Mouse (Mus musculus): ENCODE data around the gene Tanc1.

Gene Tanc1

DNA sequence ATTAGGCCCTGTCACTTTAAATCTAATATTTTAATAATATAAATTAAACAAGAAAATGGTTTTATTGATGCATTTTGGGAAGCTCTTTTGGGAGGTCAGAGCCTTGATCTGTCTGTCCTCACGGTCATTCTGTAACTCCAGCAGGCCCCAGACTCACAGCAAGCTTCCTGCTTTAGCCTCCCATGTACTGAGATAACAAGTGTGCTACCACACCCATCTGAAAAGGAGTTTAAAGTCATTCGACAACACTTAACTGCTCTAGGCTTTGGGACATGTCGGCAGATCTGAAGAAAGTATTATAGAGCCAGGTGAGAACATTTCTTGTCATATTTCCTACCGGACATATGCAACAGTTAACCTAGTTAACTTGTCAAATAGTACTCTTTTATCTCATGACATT, 69.3 kb downstream of the Tanc1 start:
- DNase-seq (ENCODE audit: low spot score) = no peak

DNA sequence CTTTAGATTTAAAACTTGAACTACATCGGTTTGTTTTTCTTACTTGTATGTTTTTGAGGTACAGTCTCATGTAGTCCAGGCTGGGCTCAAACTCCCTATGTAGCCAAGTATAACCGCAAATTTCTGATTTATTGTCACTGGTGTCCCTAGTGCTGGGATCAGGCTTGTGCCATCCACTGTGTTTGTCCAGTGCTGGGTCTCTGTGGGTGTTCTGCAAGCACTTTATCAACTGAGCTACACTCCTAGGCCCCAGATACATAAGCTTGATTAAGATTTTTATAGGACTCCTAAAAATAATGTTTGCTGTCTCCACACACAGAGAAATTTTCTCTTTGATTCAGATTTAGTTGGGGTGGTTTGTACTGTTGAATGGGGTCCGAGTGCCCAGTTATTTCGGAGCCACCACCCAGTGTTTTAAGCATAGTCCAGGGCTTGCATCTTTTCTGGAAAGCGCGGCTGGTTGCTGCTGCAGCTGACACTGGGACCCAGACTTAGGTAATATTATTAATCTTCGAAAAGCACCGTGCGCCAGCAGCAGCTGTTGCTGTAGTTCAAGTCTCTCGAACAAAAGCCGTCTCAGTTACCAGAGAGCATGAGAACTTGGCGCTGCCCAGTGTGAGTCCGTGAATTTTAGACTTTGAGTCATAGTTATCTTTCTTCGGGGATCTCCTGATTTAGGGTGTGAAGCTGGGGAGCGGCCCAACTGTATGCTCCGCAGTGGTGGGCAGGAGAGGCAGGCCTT, 73.2 kb downstream of the Tanc1 start:
- DNase-seq (ENCODE audit: low spot score) = no peak

DNA sequence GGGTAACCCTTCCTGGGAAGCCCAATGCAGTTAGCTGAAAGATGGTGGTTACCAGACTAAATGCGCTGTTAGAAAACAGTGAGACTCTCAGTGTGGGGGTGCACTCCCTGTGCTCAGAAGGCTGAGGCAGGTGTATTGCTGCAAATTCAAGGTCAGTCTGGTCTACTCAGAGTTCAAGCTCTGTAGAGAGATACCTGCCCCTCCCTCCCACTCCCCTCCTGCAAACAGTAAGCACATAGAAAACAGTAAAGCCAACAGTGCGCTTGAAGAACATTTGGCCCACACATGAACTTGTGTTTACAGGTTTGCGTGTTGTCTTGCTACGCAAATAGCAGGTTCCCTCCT, 73.7 kb downstream of the Tanc1 start:
- no peak for DNase-seq (ENCODE audit: low spot score)

DNA sequence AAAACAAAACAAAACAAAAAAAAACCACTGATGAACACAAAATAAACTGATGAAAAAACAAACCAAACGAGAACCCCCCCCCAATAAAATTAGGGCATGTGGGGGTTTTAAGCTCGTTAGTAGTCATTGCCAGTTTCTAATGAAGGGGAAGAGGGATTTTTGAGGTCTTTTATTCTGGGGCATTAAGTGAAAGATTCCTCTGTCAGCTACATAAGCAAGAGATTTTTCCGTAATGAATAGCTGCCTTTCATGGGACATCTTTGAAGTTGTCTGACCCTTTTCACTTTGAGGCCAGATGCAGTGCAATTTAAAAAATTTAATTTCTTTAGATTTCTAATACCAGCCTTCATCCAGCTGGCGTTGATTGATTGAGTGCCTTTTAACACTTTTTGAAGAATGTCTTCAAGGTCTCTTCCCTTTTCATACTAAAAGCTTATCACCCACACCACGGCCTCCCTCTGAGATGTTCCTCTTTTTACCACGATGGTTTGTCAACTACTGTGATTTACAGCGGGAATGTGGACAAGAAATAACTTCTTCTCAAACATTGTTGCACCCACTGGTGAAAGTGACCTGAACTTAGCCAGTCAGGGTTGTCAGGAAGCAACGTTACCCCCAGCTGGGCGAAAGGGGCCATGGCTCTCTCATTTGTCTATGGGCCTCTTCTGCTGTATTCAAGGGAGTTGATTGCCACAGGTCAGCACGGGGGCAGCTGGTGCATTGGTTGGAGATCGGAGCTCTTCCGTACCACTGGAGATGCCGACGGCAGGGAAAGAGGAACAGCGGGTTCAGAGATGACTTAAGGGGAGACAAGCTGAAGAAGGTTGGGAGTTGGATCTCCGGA, 76.6 kb downstream of the Tanc1 start:
- peak; percentile 52 for DNase-seq (ENCODE audit: low spot score)

DNA sequence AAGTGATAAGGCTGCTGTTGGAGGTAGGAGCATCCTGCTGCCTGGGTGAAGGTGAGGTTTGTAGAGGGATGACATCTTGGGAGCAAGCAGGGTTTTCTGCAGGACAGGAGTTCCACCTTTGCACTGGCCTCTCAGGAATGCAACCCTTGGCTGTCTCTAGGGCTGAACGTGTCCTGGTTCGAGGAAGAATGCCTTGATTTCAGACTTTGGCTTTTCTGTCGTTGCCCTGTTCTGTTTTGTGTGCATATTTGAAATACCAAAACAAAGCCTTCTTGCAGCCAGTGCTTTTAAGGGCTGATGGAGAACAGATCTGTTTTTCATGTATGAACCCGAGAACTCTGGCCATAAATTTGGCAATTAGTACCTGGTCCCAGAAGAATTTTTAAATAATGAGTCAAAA, 79.3 kb downstream of the Tanc1 start:
- no peak for DNase-seq (ENCODE audit: low spot score)

DNA sequence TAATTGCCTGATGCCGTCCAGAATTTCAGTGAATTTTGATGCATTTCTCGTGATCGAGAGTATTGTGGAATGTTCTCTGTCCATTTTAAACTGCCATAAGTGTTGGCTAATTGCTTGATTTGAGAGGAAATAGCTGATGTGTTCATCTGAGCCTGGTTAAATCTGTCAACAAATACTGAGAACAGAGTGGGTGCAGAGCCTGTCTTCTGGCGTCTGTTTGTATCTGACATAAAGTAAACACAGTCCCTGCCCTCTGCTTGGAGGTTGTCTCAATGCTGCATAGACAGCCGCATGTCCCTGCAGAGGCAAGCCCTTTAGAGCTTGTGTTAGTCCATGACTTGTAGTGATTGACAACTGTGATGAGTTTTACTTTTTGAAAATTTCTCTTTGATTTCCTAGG, 81.6 kb downstream of the Tanc1 start:
- no peak for DNase-seq (ENCODE audit: low spot score)

DNA sequence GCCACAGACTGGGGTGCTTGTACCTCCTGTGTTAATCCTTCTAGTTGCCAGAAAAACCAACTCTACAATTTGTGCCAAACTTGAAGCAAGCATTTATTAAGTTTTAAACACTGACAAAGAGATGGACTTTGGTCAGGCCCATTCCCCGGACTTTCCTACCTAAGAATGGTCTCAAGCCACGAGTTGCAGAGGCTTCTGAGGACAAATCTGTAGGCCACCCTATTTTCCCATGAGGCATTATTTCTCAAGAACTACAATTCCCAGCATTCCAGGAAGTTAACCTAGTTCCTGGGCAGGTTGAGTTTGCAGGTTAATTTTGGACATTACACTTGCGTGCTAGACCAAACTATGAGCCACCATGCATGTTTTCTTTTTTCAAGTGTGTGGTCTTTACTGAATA, 85.3 kb downstream of the Tanc1 start:
- DNase-seq (ENCODE audit: low spot score) = no peak

DNA sequence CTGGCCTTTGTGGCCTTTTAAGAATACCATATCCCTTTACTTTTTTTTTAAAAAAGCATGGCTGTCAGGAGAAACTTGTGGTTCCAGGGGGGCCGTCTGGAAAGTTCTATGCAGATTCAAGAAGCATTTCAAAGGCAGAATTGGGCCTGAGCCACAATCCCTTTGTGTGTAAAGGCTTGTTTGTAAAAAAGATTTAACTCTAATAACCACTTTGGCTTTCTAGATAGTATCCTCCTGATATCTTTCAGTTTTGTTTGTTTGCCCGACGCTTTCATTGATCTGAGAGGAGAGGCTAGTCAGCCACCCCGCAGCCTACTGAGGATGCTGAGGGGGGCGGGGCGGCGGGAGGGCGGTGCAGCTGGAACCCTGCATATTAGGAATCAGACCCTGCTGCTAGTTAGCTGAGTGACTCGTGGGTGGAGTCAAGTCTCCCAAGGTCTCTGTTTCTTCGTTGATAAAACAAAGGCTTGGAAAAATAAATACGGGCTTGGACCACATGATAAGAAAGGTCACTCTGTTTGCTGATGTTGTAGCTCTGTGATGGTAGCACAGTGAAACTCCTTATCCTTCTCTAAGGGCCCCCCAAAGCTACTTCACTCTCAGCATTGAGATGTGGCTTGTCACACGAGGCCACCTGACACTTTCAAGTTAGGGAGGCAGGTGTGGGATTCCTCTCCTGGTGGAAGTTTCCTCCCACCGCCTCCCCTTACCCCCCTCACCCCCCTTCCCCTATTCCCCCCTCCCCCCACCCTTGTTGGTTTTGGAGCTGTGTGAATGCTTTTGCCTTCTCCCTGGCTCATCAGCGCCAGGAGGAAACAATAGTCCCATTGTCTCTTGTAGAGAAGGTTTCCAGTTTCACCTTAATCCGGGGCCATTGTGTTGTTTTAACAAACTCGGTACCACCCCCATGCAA, 86.1 kb downstream of the Tanc1 start:
- peak; percentile 82 for DNase-seq (ENCODE audit: low spot score)

DNA sequence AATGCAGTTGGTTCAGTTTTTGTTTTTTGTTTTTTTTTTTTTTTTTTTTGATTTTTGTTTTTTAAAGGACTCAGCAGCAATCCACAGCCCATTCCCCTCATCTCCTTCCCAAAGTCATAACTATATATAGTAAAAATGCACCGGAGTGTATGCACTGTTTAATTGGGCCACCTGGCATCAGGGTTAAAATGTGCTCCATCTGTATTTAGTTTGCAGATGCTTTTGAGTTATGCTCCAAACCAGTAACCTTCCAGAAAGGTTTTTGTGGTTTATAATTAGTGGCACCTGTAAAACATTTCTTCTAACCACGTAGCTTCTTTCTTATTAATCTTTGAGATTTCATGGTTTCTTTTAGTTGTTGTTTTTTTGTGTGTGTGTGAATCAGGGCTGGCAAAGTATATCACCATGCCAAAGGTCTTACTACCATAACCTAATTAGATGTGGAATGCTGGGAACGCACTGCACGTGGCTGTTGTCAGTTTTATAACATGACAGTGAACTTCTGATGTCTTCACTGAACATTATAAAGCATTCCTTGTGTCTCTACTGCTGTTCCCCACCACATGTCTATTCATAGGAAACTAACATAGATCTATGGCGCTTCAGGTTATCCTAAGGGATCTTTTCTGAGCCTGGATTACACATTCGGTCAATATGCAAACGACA, 86.9 kb downstream of the Tanc1 start:
- DNase-seq (ENCODE audit: low spot score) = peak; percentile 47

DNA sequence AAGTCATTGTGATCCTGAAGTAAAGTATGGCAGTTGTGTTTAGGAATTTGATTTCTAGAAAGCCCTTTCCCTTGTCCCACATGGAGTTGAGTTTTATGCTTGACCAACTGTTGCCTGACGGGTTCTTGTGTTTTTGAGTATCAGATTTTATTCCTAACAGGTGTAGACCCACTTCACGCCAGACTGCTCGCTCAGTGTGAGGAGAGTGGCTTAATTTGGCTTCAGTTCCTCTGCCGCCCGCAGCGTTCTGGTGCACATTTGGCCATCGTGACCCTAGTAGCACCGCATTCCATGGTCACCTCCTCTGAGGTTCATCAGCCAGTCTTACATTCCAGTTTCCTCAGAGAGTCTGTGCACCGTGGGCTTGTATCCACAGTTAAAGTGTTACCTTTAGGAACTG, 88.1 kb downstream of the Tanc1 start:
- no peak for DNase-seq (ENCODE audit: low spot score)

DNA sequence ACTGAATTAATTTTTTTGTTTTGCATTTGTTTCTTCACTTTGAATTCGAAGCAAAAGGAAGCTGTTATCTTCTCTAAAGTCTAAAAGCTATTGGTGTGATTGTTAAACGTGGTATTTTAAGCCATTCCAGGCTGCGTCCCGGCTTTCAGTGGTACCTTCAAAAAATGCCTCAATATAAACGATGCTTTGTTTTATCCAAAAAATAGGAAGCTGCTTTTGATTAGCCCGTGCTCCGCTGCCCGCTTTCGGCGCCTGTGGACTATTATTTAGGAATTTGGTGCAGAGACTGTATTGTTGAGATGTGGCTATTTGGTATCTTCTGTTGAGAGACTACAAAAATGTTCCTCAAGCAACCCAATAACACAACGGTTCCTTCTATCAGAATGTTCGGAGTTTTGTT, 93.4 kb downstream of the Tanc1 start:
- DNase-seq (ENCODE audit: low spot score) = no peak

DNA sequence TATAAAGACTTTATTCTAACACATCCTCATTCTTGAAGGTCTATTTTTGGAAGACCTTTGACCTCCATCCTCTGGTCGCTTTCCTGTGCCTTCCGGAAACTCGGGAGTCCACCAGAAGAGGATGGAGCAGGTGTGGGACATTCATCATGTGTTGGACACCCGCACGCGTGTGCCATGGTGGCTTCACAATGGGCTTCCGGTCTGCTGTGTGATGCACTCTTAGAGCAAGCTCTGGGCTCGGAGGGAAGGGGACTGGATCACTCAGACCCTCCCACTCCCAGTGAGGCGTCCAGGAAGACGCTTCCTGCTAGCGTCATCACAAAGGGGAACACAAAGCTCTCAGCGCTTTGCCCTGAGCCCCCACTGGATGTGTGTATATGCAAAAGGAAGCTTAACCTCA, 95.0 kb downstream of the Tanc1 start:
- no peak for DNase-seq (ENCODE audit: low spot score)

DNA sequence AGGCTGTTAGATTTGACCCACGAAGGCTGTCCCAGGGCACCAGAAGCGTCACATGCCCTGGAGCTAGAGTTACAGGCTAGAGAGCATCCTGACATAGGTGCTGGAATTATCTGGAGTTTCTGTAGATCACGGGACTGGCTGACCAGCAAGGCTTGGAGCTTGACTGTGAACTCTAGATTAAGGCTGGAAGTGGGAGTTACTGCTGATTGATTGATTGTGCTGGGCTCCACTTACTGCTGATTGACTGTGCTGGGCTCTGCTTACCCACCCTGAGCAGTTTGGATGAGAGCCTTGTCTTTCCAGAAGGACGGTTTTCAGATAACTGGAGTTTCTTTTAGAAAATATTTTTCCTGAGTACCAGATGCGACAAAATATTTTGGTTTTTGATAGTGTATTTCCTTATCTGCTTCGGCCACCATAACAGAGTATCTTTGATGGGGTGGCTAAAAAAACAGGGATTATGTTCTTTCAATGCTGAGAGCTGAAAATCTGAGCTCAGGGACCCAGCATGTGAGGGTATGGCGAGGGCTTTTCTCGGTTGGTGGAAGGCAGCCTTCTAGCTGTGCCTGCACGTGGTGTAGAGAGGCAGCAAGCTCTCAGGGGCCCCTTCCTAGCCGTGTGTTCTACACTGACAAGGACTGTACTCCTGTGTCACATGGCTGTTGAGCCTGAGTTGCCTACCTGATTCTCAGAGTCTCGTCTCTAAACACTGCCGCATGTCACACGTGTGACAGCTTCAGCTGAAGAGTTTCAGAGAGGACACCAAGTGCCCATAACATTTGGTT, 96.3 kb downstream of the Tanc1 start:
- no peak for DNase-seq (ENCODE audit: low spot score)

DNA sequence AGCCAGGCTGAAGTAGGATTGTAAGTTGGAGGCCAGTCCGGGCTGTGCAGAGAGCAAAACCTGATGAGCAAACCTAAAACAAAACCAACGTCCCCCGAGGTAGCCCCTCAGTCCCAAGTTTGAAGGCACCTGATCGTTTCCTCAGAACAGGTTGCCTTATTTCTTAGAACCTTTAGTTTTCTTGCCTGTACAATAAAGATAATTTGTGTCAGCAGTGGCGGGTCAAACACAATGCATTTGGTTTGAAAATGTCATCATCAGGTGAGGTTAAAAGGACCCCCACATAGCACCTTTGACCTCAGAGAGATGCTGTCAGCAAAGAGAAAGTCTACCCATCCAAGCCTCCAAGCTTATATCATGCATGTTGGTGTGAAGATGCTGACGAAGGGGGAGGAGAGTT, 98.9 kb downstream of the Tanc1 start:
- no peak for DNase-seq (ENCODE audit: low spot score)

DNA sequence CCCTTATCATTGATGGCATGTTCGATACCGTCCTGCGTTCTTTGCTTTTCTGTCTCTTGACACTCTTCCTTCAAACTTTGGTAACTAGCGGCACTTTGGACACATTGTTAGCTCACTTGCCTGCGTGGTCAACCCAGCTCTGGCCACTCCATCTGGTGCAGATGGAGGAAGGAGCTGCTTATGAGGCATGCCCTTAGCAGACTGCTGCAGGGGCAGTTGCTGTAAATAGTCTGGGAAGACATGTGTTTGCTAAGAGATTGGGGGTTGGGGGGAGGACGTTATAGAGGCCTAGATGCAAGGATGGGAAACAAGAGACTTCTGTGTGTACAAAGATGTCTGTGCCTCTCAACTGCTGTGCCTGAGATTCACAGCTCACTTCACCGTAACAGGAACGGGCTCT, 100.2 kb downstream of the Tanc1 start:
- no peak for DNase-seq (ENCODE audit: low spot score)

DNA sequence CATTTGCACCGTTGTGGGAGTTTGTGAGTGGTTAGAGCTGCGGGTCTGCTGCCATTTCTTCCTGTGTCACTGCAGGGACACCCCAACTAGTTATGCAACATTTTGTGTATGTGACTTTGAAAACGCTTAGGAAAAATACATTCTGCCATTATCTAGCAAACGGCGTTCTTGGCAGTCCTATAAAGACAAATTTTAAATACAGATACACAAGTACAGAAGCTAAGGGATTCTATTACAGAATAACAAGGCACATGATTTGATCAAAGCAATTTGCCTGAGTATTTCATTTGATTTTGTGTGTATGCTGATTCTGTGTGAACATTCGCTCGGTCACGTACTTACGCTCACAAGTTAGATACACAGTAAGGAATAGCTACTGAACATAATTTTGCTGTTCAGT, 100.6 kb downstream of the Tanc1 start:
- DNase-seq (ENCODE audit: low spot score) = no peak

DNA sequence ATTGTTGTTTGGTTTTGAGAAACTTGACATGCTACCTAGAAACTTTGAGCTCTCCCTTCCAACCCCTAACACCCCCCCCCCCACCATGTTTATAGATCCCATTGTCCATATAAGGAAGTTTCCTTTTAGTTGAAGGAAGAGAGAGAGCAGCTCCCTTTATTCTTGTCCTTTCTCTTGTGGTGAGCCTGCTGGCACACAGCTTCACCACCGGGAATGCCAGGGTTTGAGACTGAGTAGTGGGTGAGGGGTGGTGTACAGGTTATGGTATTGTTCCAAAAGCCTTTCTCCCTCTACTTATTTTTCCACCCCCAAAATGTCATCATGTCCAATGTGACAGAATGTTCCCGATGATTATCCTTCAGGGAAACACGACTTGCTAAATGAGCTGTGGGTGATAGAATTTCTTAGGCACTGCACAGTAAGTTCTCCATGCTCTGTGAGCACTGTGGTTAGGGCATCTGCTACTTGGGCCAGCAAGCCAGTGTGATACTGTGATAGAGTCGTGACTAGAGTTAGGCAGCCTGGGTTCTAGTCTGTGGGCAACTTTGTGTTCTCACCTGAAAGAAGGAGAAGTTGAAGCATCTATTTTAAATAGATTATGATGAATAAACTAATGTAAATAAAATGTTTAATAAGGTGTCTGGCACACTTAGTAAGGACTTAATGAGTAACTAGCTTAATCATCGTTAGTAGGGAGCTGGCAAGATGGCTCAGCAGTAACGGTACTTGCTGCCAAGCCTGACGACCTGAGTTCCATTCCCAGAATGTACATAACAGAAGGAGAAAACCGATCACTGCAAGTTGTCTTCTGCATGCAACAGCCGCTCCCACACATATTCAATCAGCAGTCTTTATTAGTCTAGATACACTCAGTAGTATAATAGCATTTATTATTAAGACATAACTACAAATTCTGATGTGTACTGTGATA, 102.0 kb downstream of the Tanc1 start:
- DNase-seq (ENCODE audit: low spot score) = no peak

DNA sequence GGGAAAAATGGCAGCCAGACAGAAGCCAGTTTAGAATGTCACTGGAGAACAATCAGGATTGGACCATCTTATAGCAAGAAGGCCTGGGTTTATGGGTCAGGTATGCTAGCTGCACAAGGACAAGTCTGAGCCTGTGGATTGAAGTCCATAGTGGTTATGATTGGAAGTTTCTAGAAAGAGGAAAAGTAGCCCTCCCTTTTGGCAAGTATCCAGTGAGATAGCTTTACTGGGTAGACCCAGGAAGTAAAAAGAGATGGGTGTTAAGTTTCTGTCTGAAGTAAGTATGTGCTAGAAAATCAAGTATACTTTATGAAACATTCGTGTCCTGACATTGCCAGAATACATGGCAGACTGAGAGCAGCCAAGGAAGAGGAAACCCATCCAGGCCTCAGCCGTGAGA, 103.2 kb downstream of the Tanc1 start:
- DNase-seq (ENCODE audit: low spot score) = no peak

DNA sequence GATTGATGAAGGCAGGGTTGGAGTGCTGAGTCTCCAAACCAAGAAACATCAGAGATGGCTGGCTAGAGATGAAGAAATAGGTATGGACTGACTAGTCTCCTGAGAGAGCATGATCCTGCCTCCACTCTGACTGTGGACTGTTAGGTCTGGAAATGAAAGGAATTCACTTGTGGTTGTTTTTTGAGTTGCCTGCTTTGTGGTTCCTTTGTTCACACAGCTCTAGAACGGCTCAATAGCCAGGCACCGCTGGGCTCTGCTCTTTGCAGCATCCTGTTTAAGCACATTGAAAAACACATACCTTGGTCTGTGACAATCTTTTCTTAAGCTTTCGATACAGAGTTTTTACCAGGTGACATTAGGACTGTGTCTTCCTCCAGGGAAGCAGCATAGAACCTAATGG, 104.6 kb downstream of the Tanc1 start:
- DNase-seq (ENCODE audit: low spot score) = no peak

DNA sequence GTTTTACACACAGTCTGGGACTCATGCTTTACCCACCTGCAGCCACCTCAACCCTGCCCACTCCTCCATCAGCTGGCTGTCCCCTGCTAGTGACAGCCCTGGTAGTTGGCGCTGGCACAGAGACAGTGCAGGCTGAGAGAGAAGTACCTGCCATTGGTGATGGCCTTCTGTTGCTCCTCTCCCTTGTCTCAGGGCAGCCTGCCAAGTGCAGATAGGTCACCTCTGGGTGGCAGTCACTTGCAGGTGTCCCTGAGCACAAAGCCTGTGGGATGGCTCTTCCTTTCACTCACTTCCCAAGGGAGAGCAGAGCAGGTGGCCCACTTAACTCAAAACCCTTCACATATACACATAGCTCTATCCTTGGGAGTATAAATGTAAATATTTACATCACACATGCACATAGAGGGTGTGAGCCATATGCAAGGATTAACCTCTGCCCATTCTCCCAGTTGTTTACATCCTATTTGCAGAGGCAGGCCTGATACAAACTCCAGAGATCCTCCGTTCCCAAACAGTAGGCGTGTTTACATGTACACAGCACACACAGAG, 106.0 kb downstream of the Tanc1 start:
- DNase-seq (ENCODE audit: low spot score) = no peak
